Mouse (Mus musculus): ENCODE results near the gene Clmp. TPM values are rescaled to one million over a fixed set of nuclear protein-coding genes. Genes with fewer than 3 reads are reported as not detected.
A peak's percentile ranks its signal among the peaks of the same experiment; 100 is the strongest.

The Clmp gene
- 1 to 10 TPM; 8.5 to 9.0 TPM for total RNA-seq (2021)
- long read RNA-seq, experiment 1, full-length matches to known transcripts, result 8 of 14 reads
- long read RNA-seq, experiment 1, partial matches to known transcripts, result 0 of 14 reads
- long read RNA-seq, experiment 1, other reads (novel, unspliced or antisense), result 6 of 14 reads
- long read RNA-seq, experiment 2, full-length matches to known transcripts, result 3 of 6 reads
- long read RNA-seq, experiment 2, partial matches to known transcripts, result 1 of 6 reads
- long read RNA-seq, experiment 2, other reads (novel, unspliced or antisense), result 2 of 6 reads

- peak; percentile 27 for DNase-seq
These were observed at the start of gene Clmp for GRCm38 (mm10) chr9:40685801-40686420. Clmp (plus strand) TSS chr9:40685962.

GRCm38 (mm10) chr9:40636054-40636453 lies 49.7 kb upstream of the Clmp start:
- peak; percentile 81 for DNase-seq

- no peak for DNase-seq
These were observed 47.9 kb upstream of the Clmp start for GRCm38 (mm10) chr9:40637705-40638393.

- DNase-seq, result peak; percentile 53
These were observed 47.2 kb upstream of the Clmp start for GRCm38 (mm10) chr9:40638394-40639049.

- DNase-seq, result no peak
These were observed 46.1 kb upstream of the Clmp start for GRCm38 (mm10) chr9:40639536-40640187.

- no peak for DNase-seq
These were observed 44.4 kb upstream of the Clmp start for GRCm38 (mm10) chr9:40641318-40641717.

- DNase-seq, result no peak
These were observed 43.1 kb upstream of the Clmp start for GRCm38 (mm10) chr9:40642470-40643220.

GRCm38 (mm10) chr9:40649444-40649843 lies 36.3 kb upstream of the Clmp start:
- DNase-seq, result no peak

- DNase-seq, result no peak
These were observed 35.8 kb upstream of the Clmp start for GRCm38 (mm10) chr9:40649983-40650382.

GRCm38 (mm10) chr9:40651239-40651859 lies 34.4 kb upstream of the Clmp start:
- DNase-seq, result no peak

GRCm38 (mm10) chr9:40652757-40653156 lies 33.0 kb upstream of the Clmp start:
- DNase-seq, result no peak

GRCm38 (mm10) chr9:40666190-40666803 lies 19.5 kb upstream of the Clmp start:
- DNase-seq, result no peak

GRCm38 (mm10) chr9:40670313-40670712 lies 15.4 kb upstream of the Clmp start, which contains the start of gene Gm21915:
Gm21915 (plus strand) TSS chr9:40670613.
- no peak for DNase-seq

GRCm38 (mm10) chr9:40671323-40671930 lies 14.3 kb upstream of the Clmp start:
- no peak for DNase-seq

GRCm38 (mm10) chr9:40675203-40675958 lies 10.4 kb upstream of the Clmp start:
- DNase-seq, result no peak

GRCm38 (mm10) chr9:40678653-40679052 lies 7.1 kb upstream of the Clmp start:
- no peak for DNase-seq

- no peak for DNase-seq
These were observed 698 bp downstream of the Clmp start for GRCm38 (mm10) chr9:40686421-40686899.

- DNase-seq, result no peak
These were observed 1.3 kb downstream of the Clmp start for GRCm38 (mm10) chr9:40687053-40687452.

GRCm38 (mm10) chr9:40687553-40687952 lies 1.8 kb downstream of the Clmp start:
- no peak for DNase-seq

Measured in adrenal gland, postnatal 10 days (tissue).